Mouse (Mus musculus): ENCODE measurements at regions not wholly inside any gene's neighbourhood (a gene's known extent, or its start where the extent isn't known, plus 50 kb on each side); places are given as distances from the start of the nearest gene placed in this dataset.

DNA sequence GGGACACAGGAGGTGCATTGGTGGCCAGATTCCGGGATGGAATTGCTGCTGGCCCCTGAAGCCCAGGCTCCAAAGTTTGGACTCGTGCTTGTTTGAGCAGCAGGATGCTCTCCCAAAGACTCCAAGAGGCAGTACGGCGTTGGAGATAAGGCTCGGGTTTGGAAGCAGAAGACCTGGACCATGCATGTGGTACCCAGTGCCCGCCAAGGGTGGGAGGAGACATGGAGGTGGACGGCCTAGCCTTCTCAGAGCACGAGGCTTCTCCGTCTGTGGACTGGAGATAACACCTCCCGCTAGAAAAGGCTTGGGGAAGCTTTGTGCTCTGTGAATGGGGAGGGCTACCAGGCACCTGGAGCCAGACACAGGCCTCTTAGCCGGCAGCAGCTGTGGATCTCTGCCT is 271.7 kb downstream of the Rps6kc1 start:
- no peak for TF ChIP-seq POU5F1 (IDR thresholded peaks at IDR 0.05; ENCODE audit: borderline replicate concordance, low read length)
- no peak for TF ChIP-seq NANOG (IDR thresholded peaks at IDR 0.05; ENCODE audit: borderline replicate concordance, low read length)
- TF ChIP-seq CTCF (conservative IDR thresholded peaks at IDR 0.05; ENCODE audit: low read length), result no peak
- Histone ChIP-seq H3K4me3 (replicated peaks; ENCODE audit: low read length) (no peak overlapping the region), H3K27me3 (ENCODE audit: insufficient read depth, low read length) (no peaks in the 10 kb centered on the region), H3K36me3 (ENCODE audit: insufficient read depth, low read length) (no peaks in the 10 kb centered on the region), H3K9me3 (ENCODE audit: low read length) (peaks cover 6% of the 10 kb centered on the region), H3K4me1 (replicated peaks; ENCODE audit: low read depth, low read length) (peaks cover 5% of the 10 kb centered on the region)

DNA sequence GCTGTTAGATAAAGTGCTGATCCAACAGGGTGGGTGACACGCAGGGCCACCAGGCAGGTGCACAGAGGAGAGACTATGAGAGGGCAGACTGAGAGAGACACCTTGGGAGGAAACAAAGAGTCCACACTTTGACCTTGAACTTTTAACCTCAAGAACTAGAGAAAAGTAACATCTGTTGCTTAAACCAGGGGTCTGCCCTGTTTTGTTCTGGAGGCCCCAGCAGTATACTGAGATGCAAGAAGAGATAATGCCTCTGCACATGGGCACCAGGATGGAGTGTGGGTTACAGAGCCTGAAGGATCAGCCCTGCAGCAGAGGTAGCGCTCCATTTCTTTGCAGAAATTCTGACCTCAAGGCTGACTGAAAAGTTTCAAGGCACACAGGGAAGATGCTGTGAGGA is 276.6 kb downstream of the Rps6kc1 start:
- TF ChIP-seq NANOG (IDR thresholded peaks at IDR 0.05; ENCODE audit: borderline replicate concordance, low read length) (no peak), POU5F1 (IDR thresholded peaks at IDR 0.05; ENCODE audit: borderline replicate concordance, low read length) (no peak), CTCF (conservative IDR thresholded peaks at IDR 0.05; ENCODE audit: low read length) (no peak)

DNA sequence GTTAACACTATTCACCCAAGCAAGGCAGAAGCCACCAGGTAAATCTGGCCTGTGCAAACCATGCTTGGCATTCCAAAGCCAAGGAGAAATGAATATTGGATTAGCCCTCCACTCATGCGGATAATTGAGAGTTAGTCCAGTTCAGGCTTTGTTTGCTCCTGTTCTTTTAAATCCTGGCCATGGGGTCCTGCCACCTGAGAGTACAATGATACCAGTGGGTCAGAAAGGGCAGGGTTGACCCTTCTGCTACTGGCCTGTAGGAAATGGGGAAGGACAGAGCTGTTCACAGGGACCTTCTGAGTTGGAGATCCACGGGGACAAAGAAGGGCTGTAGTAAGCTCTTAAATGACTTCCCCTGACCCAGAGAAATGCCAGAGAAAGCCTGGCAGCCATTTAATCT is 279.9 kb downstream of the Rps6kc1 start:
- Histone ChIP-seq H3K9me3 (ENCODE audit: low read length) (no peaks in the 10 kb centered on the region), H3K27me3 (ENCODE audit: insufficient read depth, low read length) (no peaks in the 10 kb centered on the region), H3K4me3 (replicated peaks; ENCODE audit: low read length) (no peak overlapping the region), H3K36me3 (ENCODE audit: insufficient read depth, low read length) (no peaks in the 10 kb centered on the region), H3K4me1 (replicated peaks; ENCODE audit: low read depth, low read length) (peaks cover 24% of the 10 kb centered on the region)
- no peak for TF ChIP-seq POU5F1 (IDR thresholded peaks at IDR 0.05; ENCODE audit: borderline replicate concordance, low read length)
- TF ChIP-seq NANOG (IDR thresholded peaks at IDR 0.05; ENCODE audit: borderline replicate concordance, low read length), result no peak
- no peak for TF ChIP-seq CTCF (conservative IDR thresholded peaks at IDR 0.05; ENCODE audit: low read length)

More for the DNA sequence above, 276.6 kb downstream of the Rps6kc1 start:
- Histone ChIP-seq H3K27me3 (ENCODE audit: insufficient read depth, low read length) (no peaks in the 10 kb centered on the region), H3K36me3 (ENCODE audit: insufficient read depth, low read length) (no peaks in the 10 kb centered on the region), H3K9me3 (ENCODE audit: low read length) (no peaks in the 10 kb centered on the region), H3K4me3 (replicated peaks; ENCODE audit: low read length) (no peak overlapping the region), H3K4me1 (replicated peaks; ENCODE audit: low read depth, low read length) (peaks cover 24% of the 10 kb centered on the region)

DNA sequence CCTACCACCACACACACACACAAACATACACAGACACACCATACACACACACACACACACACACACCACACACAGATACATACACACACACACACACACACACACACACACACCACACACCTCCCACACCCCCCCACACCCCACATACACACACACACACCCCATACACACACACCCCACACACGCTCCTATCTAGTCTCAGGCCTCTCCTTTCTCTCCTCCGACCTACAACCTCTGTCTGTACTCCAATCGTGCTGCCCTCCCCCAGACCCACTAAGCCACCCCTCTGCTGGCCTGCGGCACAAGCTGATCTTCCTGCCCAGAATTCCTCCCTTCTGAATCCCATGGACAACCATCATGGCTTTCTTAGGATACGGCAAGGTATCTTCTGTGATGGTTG is 281.4 kb downstream of the Rps6kc1 start:
- Histone ChIP-seq H3K4me3 (replicated peaks; ENCODE audit: low read length) (no peak overlapping the region), H3K36me3 (ENCODE audit: insufficient read depth, low read length) (no peaks in the 10 kb centered on the region), H3K27me3 (ENCODE audit: insufficient read depth, low read length) (no peaks in the 10 kb centered on the region), H3K9me3 (ENCODE audit: low read length) (no peaks in the 10 kb centered on the region), H3K4me1 (replicated peaks; ENCODE audit: low read depth, low read length) (peaks cover 22% of the 10 kb centered on the region)
- no peak for TF ChIP-seq NANOG (IDR thresholded peaks at IDR 0.05; ENCODE audit: borderline replicate concordance, low read length)
- no peak for TF ChIP-seq CTCF (conservative IDR thresholded peaks at IDR 0.05; ENCODE audit: low read length)
- no peak for TF ChIP-seq POU5F1 (IDR thresholded peaks at IDR 0.05; ENCODE audit: borderline replicate concordance, low read length)

DNA sequence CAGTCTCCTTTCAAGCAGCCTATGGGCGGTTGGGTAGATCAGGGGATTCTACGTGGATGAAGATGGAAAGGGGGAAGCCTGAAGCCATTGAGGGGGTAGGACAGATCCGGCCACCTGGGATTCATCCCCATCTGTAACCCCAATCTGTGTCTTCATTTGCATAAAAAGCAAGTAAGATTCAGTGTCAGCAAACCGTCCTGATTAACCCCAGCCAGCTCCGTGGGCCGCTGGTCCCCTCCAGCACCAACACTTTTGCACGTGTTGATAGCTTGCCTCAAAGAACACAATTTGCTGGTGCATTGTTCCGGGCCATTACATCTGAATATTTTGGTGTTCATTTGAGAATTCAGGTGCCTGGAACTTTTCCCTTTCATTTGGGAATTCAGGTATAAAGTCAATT is 287.7 kb downstream of the Rps6kc1 start:
- Histone ChIP-seq H3K27me3 (ENCODE audit: insufficient read depth, low read length) (no peaks in the 10 kb centered on the region), H3K4me3 (replicated peaks; ENCODE audit: low read length) (no peak overlapping the region), H3K4me1 (replicated peaks; ENCODE audit: low read depth, low read length) (no peaks in the 10 kb centered on the region), H3K36me3 (ENCODE audit: insufficient read depth, low read length) (no peaks in the 10 kb centered on the region), H3K9me3 (ENCODE audit: low read length) (0 out of 2 replicates have a peak, but pooled peaks cover 6% of the 10 kb centered on the region)
- TF ChIP-seq POU5F1 (IDR thresholded peaks at IDR 0.05; ENCODE audit: borderline replicate concordance, low read length) (no peak), NANOG (IDR thresholded peaks at IDR 0.05; ENCODE audit: borderline replicate concordance, low read length) (no peak), CTCF (conservative IDR thresholded peaks at IDR 0.05; ENCODE audit: low read length) (no peak)

DNA sequence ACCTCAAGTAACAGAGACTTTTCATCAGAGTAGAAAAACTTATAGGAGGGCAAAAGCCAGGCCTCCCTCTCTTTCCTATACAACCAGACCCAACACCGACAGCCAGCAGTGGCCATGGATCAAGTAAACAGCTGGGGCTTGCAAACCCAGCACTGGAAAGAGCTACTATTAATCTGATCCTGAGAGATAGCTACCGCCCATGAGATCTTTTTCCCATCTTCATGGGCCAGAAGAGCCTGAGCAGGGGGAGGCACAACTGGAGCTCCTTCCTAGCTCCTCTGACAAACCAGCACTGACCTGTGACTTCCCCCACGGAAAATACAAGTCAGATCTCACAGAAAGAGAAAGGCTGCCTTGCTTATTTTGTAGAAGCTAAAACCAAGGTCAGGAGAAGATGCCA is 311.1 kb downstream of the Rps6kc1 start:
- Histone ChIP-seq H3K9me3 (ENCODE audit: low read length) (no peaks in the 10 kb centered on the region), H3K36me3 (ENCODE audit: insufficient read depth, low read length) (no peaks in the 10 kb centered on the region), H3K4me3 (replicated peaks; ENCODE audit: low read length) (no peak overlapping the region), H3K4me1 (replicated peaks; ENCODE audit: low read depth, low read length) (no peaks in the 10 kb centered on the region), H3K27me3 (ENCODE audit: insufficient read depth, low read length) (no peaks in the 10 kb centered on the region)
- TF ChIP-seq POU5F1 (IDR thresholded peaks at IDR 0.05; ENCODE audit: borderline replicate concordance, low read length), result no peak
- TF ChIP-seq NANOG (IDR thresholded peaks at IDR 0.05; ENCODE audit: borderline replicate concordance, low read length), result no peak
- TF ChIP-seq CTCF (conservative IDR thresholded peaks at IDR 0.05; ENCODE audit: low read length), result no peak

DNA sequence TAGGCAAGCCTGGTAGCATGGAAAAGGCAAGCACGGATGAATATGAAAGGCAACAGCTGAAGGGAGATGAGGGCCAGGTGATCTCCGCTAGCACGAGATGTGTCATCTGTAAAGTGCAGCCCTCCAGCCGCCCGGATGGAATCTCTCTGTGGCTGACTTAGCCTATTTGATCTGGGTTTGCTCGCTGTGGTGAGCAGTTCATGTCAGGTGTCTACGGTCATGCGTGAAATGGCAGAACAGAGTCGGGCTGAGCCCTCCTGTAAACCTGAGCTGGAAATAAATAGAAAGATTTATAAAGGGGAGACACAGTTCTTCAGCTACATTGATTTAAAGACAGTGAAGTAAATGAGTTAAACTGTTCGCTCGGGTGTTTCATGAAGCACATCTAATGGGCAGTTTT is 311.9 kb downstream of the Rps6kc1 start:
- TF ChIP-seq CTCF (conservative IDR thresholded peaks at IDR 0.05; ENCODE audit: low read length), result no peak
- TF ChIP-seq NANOG (IDR thresholded peaks at IDR 0.05; ENCODE audit: borderline replicate concordance, low read length), result no peak
- TF ChIP-seq POU5F1 (IDR thresholded peaks at IDR 0.05; ENCODE audit: borderline replicate concordance, low read length), result no peak
- Histone ChIP-seq H3K27me3 (ENCODE audit: insufficient read depth, low read length) (no peaks in the 10 kb centered on the region), H3K4me1 (replicated peaks; ENCODE audit: low read depth, low read length) (no peaks in the 10 kb centered on the region)

DNA sequence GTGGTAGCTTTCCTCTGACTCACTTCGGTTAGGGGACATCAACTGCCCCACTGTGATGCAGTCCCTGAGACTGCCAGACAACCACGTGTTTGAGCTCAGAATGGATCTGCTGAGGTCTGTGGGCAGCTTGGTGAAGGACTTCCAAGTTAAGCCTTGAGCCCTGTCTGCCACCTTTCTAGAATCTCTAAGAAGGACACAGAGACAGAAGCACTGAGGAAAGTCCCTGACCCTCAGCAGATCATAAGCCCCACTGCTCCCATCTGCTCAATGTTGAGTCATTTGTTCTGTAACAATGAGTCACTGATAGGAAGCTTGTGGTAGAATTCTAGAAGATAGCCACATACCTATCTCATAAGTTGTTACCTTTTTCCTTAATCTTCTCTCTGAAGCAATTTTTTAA is 315.4 kb downstream of the Rps6kc1 start:
- TF ChIP-seq CTCF (conservative IDR thresholded peaks at IDR 0.05; ENCODE audit: low read length) (no peak), POU5F1 (IDR thresholded peaks at IDR 0.05; ENCODE audit: borderline replicate concordance, low read length) (no peak), NANOG (IDR thresholded peaks at IDR 0.05; ENCODE audit: borderline replicate concordance, low read length) (no peak)
- Histone ChIP-seq H3K27me3 (ENCODE audit: insufficient read depth, low read length) (no peaks in the 10 kb centered on the region; the same call in 1 of the 2 replicates), H3K36me3 (ENCODE audit: insufficient read depth, low read length) (no peaks in the 10 kb centered on the region), H3K4me3 (replicated peaks; ENCODE audit: low read length) (no peak overlapping the region), H3K4me1 (replicated peaks; ENCODE audit: low read depth, low read length) (no peaks in the 10 kb centered on the region), H3K9me3 (ENCODE audit: low read length) (no peaks in the 10 kb centered on the region)

More for the DNA sequence above, 311.9 kb downstream of the Rps6kc1 start:
- no peak overlapping the region for H3K4me3 ChIP-seq (replicated peaks; ENCODE audit: low read length)
- H3K9me3 ChIP-seq (ENCODE audit: low read length), result no peaks in the 10 kb centered on the region
- no peaks in the 10 kb centered on the region for H3K36me3 ChIP-seq (ENCODE audit: insufficient read depth, low read length)

DNA sequence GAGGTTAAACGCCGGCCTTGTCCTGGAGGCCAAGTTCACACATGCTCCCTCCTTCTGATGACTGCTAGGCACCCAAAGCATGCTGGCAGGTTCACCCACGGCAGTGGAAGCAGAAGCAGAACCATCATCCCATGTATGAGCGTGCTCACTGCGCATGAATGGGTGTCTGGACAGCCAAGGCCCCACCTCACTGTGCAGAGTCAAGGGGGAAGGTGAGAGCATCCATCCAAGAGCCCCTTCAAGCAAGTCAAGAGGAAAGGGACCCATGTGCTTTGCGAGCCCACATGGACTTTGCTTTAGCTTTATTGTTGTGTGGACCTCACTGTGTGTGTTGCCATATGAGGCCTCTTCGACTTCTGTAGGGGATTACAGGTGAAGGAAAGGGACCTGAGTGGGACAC is 319.9 kb downstream of the Rps6kc1 start:
- Histone ChIP-seq H3K4me1 (replicated peaks; ENCODE audit: low read depth, low read length) (no peaks in the 10 kb centered on the region), H3K4me3 (replicated peaks; ENCODE audit: low read length) (no peak overlapping the region), H3K9me3 (ENCODE audit: low read length) (no peaks in the 10 kb centered on the region), H3K27me3 (ENCODE audit: insufficient read depth, low read length) (no peaks in the 10 kb centered on the region; the same call in 1 of the 2 replicates), H3K36me3 (ENCODE audit: insufficient read depth, low read length) (no peaks in the 10 kb centered on the region)
- TF ChIP-seq NANOG (IDR thresholded peaks at IDR 0.05; ENCODE audit: borderline replicate concordance, low read length) (no peak), POU5F1 (IDR thresholded peaks at IDR 0.05; ENCODE audit: borderline replicate concordance, low read length) (no peak), CTCF (conservative IDR thresholded peaks at IDR 0.05; ENCODE audit: low read length) (no peak)

Measured in E14TG2a.4 (cell line).